Mouse (Mus musculus): ENCODE results near the gene Ncoa1.
A peak's percentile ranks its signal among the peaks of the same experiment; 100 is the strongest.
"Not testable (repeated sequence)": the region's sequence is repeated elsewhere in the genome, so short reads cannot be mapped to it uniquely, and the experiment has no call there.

Ncoa1 gene

GRCm38 (mm10) chr12:4299300-4299699 lies 177.7 kb downstream of the Ncoa1 start:
- no peak for DNase-seq

- no peak for DNase-seq
Measured at GRCm38 (mm10) chr12:4298626-4299025, 178.4 kb downstream of the Ncoa1 start.

GRCm38 (mm10) chr12:4295881-4296280 lies 181.1 kb downstream of the Ncoa1 start:
- DNase-seq: no peak

- DNase-seq: no peak
Measured at GRCm38 (mm10) chr12:4295281-4295680, 181.7 kb downstream of the Ncoa1 start.

GRCm38 (mm10) chr12:4293813-4294212 lies 183.2 kb downstream of the Ncoa1 start:
- DNase-seq: no peak

GRCm38 (mm10) chr12:4285186-4285585 lies 191.8 kb downstream of the Ncoa1 start:
- no peak for DNase-seq

GRCm38 (mm10) chr12:4279878-4280277 lies 197.1 kb downstream of the Ncoa1 start:
- DNase-seq: no peak

- no peak for DNase-seq
Measured at GRCm38 (mm10) chr12:4278978-4279755, 197.8 kb downstream of the Ncoa1 start.

GRCm38 (mm10) chr12:4271078-4271477 lies 205.9 kb downstream of the Ncoa1 start:
- no peak for DNase-seq

GRCm38 (mm10) chr12:4267765-4268164 lies 209.2 kb downstream of the Ncoa1 start:
- DNase-seq: no peak

- no peak for DNase-seq
Measured at GRCm38 (mm10) chr12:4252742-4253655, 224.0 kb downstream of the Ncoa1 start.

- DNase-seq: no peak
Measured at GRCm38 (mm10) chr12:4249786-4250185, 227.2 kb downstream of the Ncoa1 start.

- DNase-seq: no peak
Measured at GRCm38 (mm10) chr12:4245742-4246141, 231.2 kb downstream of the Ncoa1 start.

- DNase-seq: no peak
Measured at GRCm38 (mm10) chr12:4243805-4244204, 233.2 kb downstream of the Ncoa1 start.

- DNase-seq: not testable (repeated sequence)
Measured at GRCm38 (mm10) chr12:4240281-4240680, 236.7 kb downstream of the Ncoa1 start.

GRCm38 (mm10) chr12:4237481-4237880 lies 239.5 kb downstream of the Ncoa1 start:
- DNase-seq: no peak

GRCm38 (mm10) chr12:4233572-4234508 lies 243.1 kb downstream of the Ncoa1 start, which contains the start of the genes Ptrhd1 and Cenpo:
TSS of gene Ptrhd1 (plus strand) at chr12:4234027.
TSS of gene Cenpo (minus strand) at chr12:4234294.
- peak; percentile 99 for DNase-seq

GRCm38 (mm10) chr12:4232777-4233176 lies 244.2 kb downstream of the Ncoa1 start:
- DNase-seq: no peak

GRCm38 (mm10) chr12:4230156-4230555 lies 246.8 kb downstream of the Ncoa1 start:
- DNase-seq: no peak

GRCm38 (mm10) chr12:4212908-4213307 lies 264.1 kb downstream of the Ncoa1 start:
- no peak for DNase-seq

- no peak for DNase-seq
Measured at GRCm38 (mm10) chr12:4211174-4211573, 265.8 kb downstream of the Ncoa1 start.

- DNase-seq: no peak
Measured at GRCm38 (mm10) chr12:4209196-4209595, 267.8 kb downstream of the Ncoa1 start.
